Mouse (Mus musculus): Measurements from ENCODE around the gene Jam3.

The Jam3 gene

GRCm38 (mm10) chr9:27111756-27112155 lies 43.5 kb downstream of the Jam3 start:
- DNase-seq (ENCODE audit: inconsistent ontology term): no peak

GRCm38 (mm10) chr9:27110681-27111080 lies 44.5 kb downstream of the Jam3 start:
- DNase-seq (ENCODE audit: inconsistent ontology term): no peak

- no peak for DNase-seq (ENCODE audit: inconsistent ontology term)
Measured at GRCm38 (mm10) chr9:27109533-27110514, 45.4 kb downstream of the Jam3 start.

- no peak for DNase-seq (ENCODE audit: inconsistent ontology term)
Measured at GRCm38 (mm10) chr9:27108451-27108850, 46.8 kb downstream of the Jam3 start.

- peak; percentile 49 for DNase-seq (ENCODE audit: inconsistent ontology term)
Measured at GRCm38 (mm10) chr9:27106081-27106480, 49.1 kb downstream of the Jam3 start.

GRCm38 (mm10) chr9:27101466-27101865 lies 53.8 kb downstream of the Jam3 start:
- DNase-seq (ENCODE audit: inconsistent ontology term): no peak

- no peak for DNase-seq (ENCODE audit: inconsistent ontology term)
Measured at GRCm38 (mm10) chr9:27099474-27099873, 55.7 kb downstream of the Jam3 start.

- no peak for DNase-seq (ENCODE audit: inconsistent ontology term)
Measured at GRCm38 (mm10) chr9:27098557-27098956, 56.7 kb downstream of the Jam3 start.

GRCm38 (mm10) chr9:27098092-27098491 lies 57.1 kb downstream of the Jam3 start:
- peak; percentile 39 for DNase-seq (ENCODE audit: inconsistent ontology term)

GRCm38 (mm10) chr9:27092916-27093315 lies 62.3 kb downstream of the Jam3 start:
- no peak for DNase-seq (ENCODE audit: inconsistent ontology term)

- DNase-seq (ENCODE audit: inconsistent ontology term): no peak
Measured at GRCm38 (mm10) chr9:27090801-27091775, 64.1 kb downstream of the Jam3 start.

- no peak for DNase-seq (ENCODE audit: inconsistent ontology term)
Measured at GRCm38 (mm10) chr9:27090134-27090533, 65.1 kb downstream of the Jam3 start.

- DNase-seq (ENCODE audit: inconsistent ontology term): no peak
Measured at GRCm38 (mm10) chr9:27087402-27087801, 67.8 kb downstream of the Jam3 start.

GRCm38 (mm10) chr9:27086256-27086655 lies 69.0 kb downstream of the Jam3 start:
- no peak for DNase-seq (ENCODE audit: inconsistent ontology term)

GRCm38 (mm10) chr9:27075812-27076211 lies 79.4 kb downstream of the Jam3 start:
- no peak for DNase-seq (ENCODE audit: inconsistent ontology term)

- DNase-seq (ENCODE audit: inconsistent ontology term): no peak
Measured at GRCm38 (mm10) chr9:27074677-27075076, 80.5 kb downstream of the Jam3 start.

GRCm38 (mm10) chr9:27070895-27071294 lies 84.3 kb downstream of the Jam3 start:
- DNase-seq (ENCODE audit: inconsistent ontology term): no peak

- no peak for DNase-seq (ENCODE audit: inconsistent ontology term)
Measured at GRCm38 (mm10) chr9:27058341-27058740, 96.9 kb downstream of the Jam3 start.

GRCm38 (mm10) chr9:27049492-27049891 lies 105.7 kb downstream of the Jam3 start:
- no peak for DNase-seq (ENCODE audit: inconsistent ontology term)
